Mouse (Mus musculus) ES-Bruce4 (cell line): ENCODE measurements around the gene Gm11564.
"Not testable (repeated sequence)": the region's sequence is repeated elsewhere in the genome, so short reads cannot be mapped to it uniquely, and the experiment has no call there.

Source experiments
- CTCF ChIP-seq: IDR thresholded peaks from one replicate; pipeline ENCODE4 v1.8.1; 2011; ENCODE audit warnings: low read depth, low read length
- EP300 ChIP-seq: IDR thresholded peaks from 2 replicates; pipeline ENCODE4 v1.6.1; 2011; ENCODE audit warnings: low read depth, low read length; ENCODE audit not compliant: insufficient read depth
- POLR2A ChIP-seq: IDR thresholded peaks from one replicate; pipeline ENCODE4 v1.8.1; 2011; ENCODE audit warnings: low read length; ENCODE audit not compliant: insufficient read depth

DNA sequence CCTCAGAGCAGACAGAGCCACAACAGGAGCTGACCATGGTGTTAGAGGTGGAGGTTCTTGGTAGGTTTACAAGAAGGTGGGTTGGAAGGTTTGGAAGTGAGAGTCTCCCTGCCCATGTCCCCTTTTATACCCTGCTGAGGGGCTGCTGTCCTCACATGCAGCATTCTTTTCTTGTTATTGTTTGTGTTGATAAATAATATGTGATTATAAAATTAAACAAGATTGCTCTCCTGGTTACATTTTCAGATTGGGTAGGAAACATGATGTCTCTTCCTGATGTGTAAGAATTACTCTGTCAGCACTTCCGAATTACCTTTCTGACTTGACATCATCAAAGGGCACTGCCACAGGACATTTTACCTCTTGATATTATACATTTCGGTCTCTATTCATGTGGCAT is at the start of gene Gm11564:
- TF ChIP-seq CTCF, POLR2A, EP300: not testable (repeated sequence)
